Mouse (Mus musculus): ENCODE results near the gene Men1. TPM values are rescaled to one million over a fixed set of nuclear protein-coding genes. Genes with fewer than 3 reads are reported as not detected.

The Men1 gene
- polyA plus RNA-seq, 2 experiments from 2014 or later, result 13.9 to 19.1 TPM

- ATAC-seq, result peak; percentile 66
These were observed 5.2 kb downstream of the Men1 start for GRCm38 (mm10) chr19:6339890-6340504.

- peak; percentile 62 for ATAC-seq
These were observed 6.0 kb downstream of the Men1 start, which contains the start of gene Map4k2 for GRCm38 (mm10) chr19:6340524-6341452. Gene Map4k2, plus strand, starts transcription at chr19:6341135.

GRCm38 (mm10) chr19:6341453-6342077, 6.8 kb downstream of the Men1 start:
- ATAC-seq, result no peak

GRCm38 (mm10) chr19:6342276-6342933, 7.6 kb downstream of the Men1 start:
- ATAC-seq, result no peak

GRCm38 (mm10) chr19:6343066-6343925, 8.5 kb downstream of the Men1 start:
- no peak for ATAC-seq

GRCm38 (mm10) chr19:6343996-6344395, 9.2 kb downstream of the Men1 start:
- no peak for ATAC-seq

GRCm38 (mm10) chr19:6346023-6346422, 11.2 kb downstream of the Men1 start:
- no peak for ATAC-seq

- no peak for ATAC-seq
These were observed 11.9 kb downstream of the Men1 start for GRCm38 (mm10) chr19:6346661-6347060.

- no peak for ATAC-seq
These were observed 12.8 kb downstream of the Men1 start for GRCm38 (mm10) chr19:6347615-6348014.

- no peak for ATAC-seq
These were observed 13.9 kb downstream of the Men1 start for GRCm38 (mm10) chr19:6348717-6349116.

GRCm38 (mm10) chr19:6349215-6349983, 14.6 kb downstream of the Men1 start:
- ATAC-seq, result no peak

- no peak for ATAC-seq
These were observed 16.8 kb downstream of the Men1 start for GRCm38 (mm10) chr19:6351431-6352106.

GRCm38 (mm10) chr19:6352107-6352505, 17.3 kb downstream of the Men1 start:
- ATAC-seq, result no peak

GRCm38 (mm10) chr19:6354030-6354429, 19.3 kb downstream of the Men1 start:
- ATAC-seq, result no peak

GRCm38 (mm10) chr19:6361291-6361690, 26.5 kb downstream of the Men1 start:
- ATAC-seq, result no peak

- peak; percentile 74 for ATAC-seq
These were observed 28.3 kb downstream of the Men1 start for GRCm38 (mm10) chr19:6363091-6363410.

- peak; percentile 85 for ATAC-seq
These were observed 28.8 kb downstream of the Men1 start, which contains the start of gene Sf1 for GRCm38 (mm10) chr19:6363411-6364240. Gene Sf1, plus strand, starts transcription at chr19:6363690.

- ATAC-seq, result no peak
These were observed 29.5 kb downstream of the Men1 start for GRCm38 (mm10) chr19:6364317-6364725.

GRCm38 (mm10) chr19:6364842-6365241, 30.1 kb downstream of the Men1 start:
- ATAC-seq, result no peak

- ATAC-seq, result no peak
These were observed 35.4 kb downstream of the Men1 start for GRCm38 (mm10) chr19:6370175-6370574.

All from activated CD4-positive, CD25-positive, alpha-beta regulatory T cell, adult 4 months (primary cell).